Mouse (Mus musculus) lung, postnatal 0 days (tissue): Measurements from ENCODE around the gene Abl1. TPM values are rescaled to one million over a fixed set of nuclear protein-coding genes. Genes with fewer than 3 reads are reported as not detected.
A peak's percentile ranks its signal among the peaks of the same experiment; 100 is the strongest.

Source experiments
- ATAC-seq: fragments of 200-750 bp; cut with Nextera tagmentation; 2 replicates; pipeline ENCODE4 v1.8.0; 2017; ENCODE audit warnings: moderate library complexity
- DNase-seq: peaks from one replicate; pipeline ENCODE4 v3.0.0-alpha.2; 2016; ENCODE audit warnings: low spot score
- H3K27ac ChIP-seq: fragments of 300-500 bp; sonication (generic); 2 replicates; pipeline ENCODE4 v1.5.1; 2014; ENCODE audit warnings: antibody characterized with exemption, mild to moderate bottlenecking, low read length, mixed read lengths
- H3K27me3 ChIP-seq: fragments of 300-500 bp; sonication (generic); replicated peaks from 2 replicates; pipeline ENCODE4 v1.6.1; 2014; ENCODE audit warnings: low read length, mixed read lengths; ENCODE audit not compliant: insufficient read depth
- H3K36me3 ChIP-seq: fragments of 300-500 bp; sonication (generic); 2 replicates; pipeline ENCODE4 v1.6.1; 2014; ENCODE audit warnings: low read length, mixed read lengths; ENCODE audit not compliant: insufficient read depth
- H3K4me1 ChIP-seq: fragments of 300-500 bp; sonication (generic); 2 replicates; pipeline ENCODE4 v1.6.1; 2014; ENCODE audit warnings: antibody characterized with exemption, low read depth, low read length, mixed read lengths; ENCODE audit not compliant: insufficient read depth
- H3K4me2 ChIP-seq: fragments of 300-500 bp; sonication (generic); replicated peaks from 2 replicates; pipeline ENCODE4 v1.6.1; 2014; ENCODE audit warnings: low read depth, mild to moderate bottlenecking, low read length, moderate library complexity, mixed read lengths
- H3K4me3 ChIP-seq: fragments of 300-500 bp; sonication (generic); 2 replicates; pipeline ENCODE4 v1.5.1; 2014; ENCODE audit warnings: low read depth, low read length
- H3K9ac ChIP-seq: fragments of 300-500 bp; sonication (generic); replicated peaks from 2 replicates; pipeline ENCODE4 v1.6.1; 2014; ENCODE audit warnings: low read depth, mild to moderate bottlenecking
- H3K9me3 ChIP-seq: fragments of 300-500 bp; sonication (generic); 2 replicates; pipeline ENCODE4 v1.6.1; 2016; ENCODE audit warnings: low read length, mixed read lengths
- CTCF ChIP-seq: IDR thresholded peaks from 2 replicates; pipeline ENCODE4 v1.5.1; 2016; ENCODE audit warnings: antibody characterized with exemption, mild to moderate bottlenecking
- EP300 ChIP-seq: IDR thresholded peaks from 2 replicates; pipeline ENCODE4 v1.6.1; 2016; ENCODE audit warnings: antibody characterized with exemption, mild to moderate bottlenecking, control low read depth
- WGBS: fragments of 180-500 bp; shearing (Covaris S2); extraction: QIAGEN DNeasy Blood & Tissue Kit; methylation state at CpG from one replicate; pipeline ENCODE4 v1.1.7; 2014; 5-methylcytosine and 5-hydroxymethylcytosine counted together
- polyA plus RNA-seq: library from polyadenylated mRNA; unstranded; fragments of >200 nt; fragmentation: Nextera tagmentation; extraction: Ambion mirVana; gene quantifications from 2 replicates; pipeline ENCODE4 v1.2.1, GENCODE M21; 2015

Abl1 gene
- polyA plus RNA-seq, 1 experiment from 2014 or later: 16.3 TPM

DNA sequence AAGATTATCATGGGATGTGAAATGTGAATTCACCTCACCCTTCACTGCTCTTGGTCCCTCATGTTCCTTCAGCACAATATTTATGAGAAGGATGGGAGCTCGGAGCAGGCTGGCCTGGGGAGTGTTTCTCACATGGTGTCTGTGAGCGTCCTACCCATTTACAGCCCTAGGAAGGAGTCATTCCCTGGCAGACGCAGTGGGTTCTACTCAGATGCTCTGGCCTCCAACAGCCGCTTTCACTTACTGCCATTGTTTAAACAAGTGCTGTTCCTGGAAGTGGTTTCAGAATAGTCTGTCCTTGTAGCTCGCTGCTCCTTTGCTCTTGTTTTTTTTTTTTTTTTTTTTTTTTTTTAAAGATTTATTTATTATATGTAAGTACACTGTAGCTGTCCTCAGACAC, 45.4 kb downstream of the Abl1 start:
- no peaks in the 10 kb centered on the region for H3K9me3 ChIP-seq
- H3K4me1 ChIP-seq: no peaks in the 10 kb centered on the region; the same call in 1 of the 2 replicates
- WGBS: 36% methylated on average over 5 of the region's 5 CpGs
- H3K9ac ChIP-seq: no peak overlapping the region
- DNase-seq (peak; percentile 61), ATAC-seq (peak; percentile 53; the same call in 1 of the 2 replicates)
- H3K4me3 ChIP-seq: no peak overlapping the region
- H3K36me3 ChIP-seq: no peaks in the 10 kb centered on the region
- H3K27me3 ChIP-seq: no peaks in the 10 kb centered on the region
- no peak overlapping the region for H3K4me2 ChIP-seq
- TF ChIP-seq CTCF (no peak), EP300 (no peak)
- no peak overlapping the region for H3K27ac ChIP-seq

DNA sequence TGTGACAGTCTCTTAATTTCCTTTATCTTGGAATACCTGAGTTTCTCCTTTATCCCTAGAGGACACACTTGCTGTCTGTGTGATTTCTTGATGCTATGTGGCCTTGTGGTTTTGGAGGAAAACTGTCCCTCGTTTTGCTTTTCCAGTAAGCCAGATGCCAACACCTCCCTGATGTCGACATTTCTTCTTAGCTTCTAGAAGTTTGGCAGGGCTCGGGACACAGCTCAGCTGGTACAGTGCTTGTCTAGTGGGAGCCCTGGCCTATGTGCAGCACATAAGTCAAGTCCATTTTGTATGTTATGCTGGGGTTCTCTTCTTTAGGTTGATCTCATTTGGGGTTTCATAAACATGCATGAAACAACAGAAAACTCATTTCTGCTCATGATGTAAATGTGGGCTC, 50.9 kb downstream of the Abl1 start:
- Histone ChIP-seq H3K27ac (no peak overlapping the region), H3K4me2 (no peak overlapping the region), H3K4me1 (no peaks in the 10 kb centered on the region), H3K9ac (no peak overlapping the region), H3K36me3 (no peaks in the 10 kb centered on the region), H3K27me3 (no peaks in the 10 kb centered on the region), H3K9me3 (no peaks in the 10 kb centered on the region), H3K4me3 (no peak overlapping the region)
- TF ChIP-seq EP300: no peak
- TF ChIP-seq CTCF: 0 out of 2 replicates have a peak, but pooled peaks have one; percentile 0
- peak; percentile 75 for DNase-seq
- WGBS: 52% methylated on average over 3 of the region's 3 CpGs
- ATAC-seq: peak; percentile 61

DNA sequence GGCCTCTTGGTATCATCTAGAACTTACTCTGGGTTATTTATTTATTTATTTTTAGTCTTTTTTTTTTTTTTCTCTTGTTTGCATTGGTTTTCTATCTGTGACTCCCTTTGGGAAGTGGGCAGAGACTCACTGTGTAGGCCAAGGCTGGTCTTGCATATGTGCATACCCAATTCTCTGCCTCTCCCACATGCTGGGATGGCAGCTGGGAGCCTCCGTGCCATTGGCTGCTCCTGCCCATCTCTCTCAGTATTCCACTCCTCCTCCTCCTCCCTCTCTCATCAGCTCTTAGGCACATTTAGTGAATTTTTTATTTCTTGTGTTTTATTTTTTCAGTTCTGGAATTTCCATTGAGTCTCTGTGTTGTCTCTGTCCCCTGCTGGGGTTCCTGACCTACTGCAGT, 53.6 kb downstream of the Abl1 start:
- ATAC-seq (no peak), DNase-seq (no peak)
- Histone ChIP-seq H3K4me3 (no peak overlapping the region), H3K27me3 (no peaks in the 10 kb centered on the region), H3K4me1 (no peaks in the 10 kb centered on the region), H3K4me2 (no peak overlapping the region), H3K9ac (no peak overlapping the region), H3K27ac (no peak overlapping the region), H3K9me3 (no peaks in the 10 kb centered on the region), H3K36me3 (no peaks in the 10 kb centered on the region)
- 93% methylated on average over 1 of the region's 1 CpGs for WGBS
- TF ChIP-seq CTCF (no peak), EP300 (no peak)

DNA sequence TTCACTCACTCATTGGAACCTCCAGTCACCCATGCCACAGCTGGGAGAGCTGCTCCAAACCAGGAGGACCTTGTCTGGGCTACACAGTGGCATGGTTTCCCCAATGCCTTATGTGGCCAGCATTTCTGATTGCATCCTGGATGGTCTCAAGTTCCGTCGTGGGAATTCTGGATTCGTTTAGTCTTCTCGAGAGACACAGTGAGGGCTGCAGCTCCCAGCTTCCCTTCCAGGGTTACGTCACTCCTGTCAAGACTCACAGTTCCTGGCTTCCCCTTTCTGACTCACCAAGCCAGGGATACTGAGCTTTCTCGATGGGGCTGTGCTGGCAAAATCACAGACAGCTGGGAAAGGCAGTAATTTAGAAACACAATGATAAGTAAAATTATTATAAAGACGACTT, 54.0 kb downstream of the Abl1 start:
- H3K4me3 ChIP-seq: no peak overlapping the region
- no peak overlapping the region for H3K27ac ChIP-seq
- H3K27me3 ChIP-seq: no peaks in the 10 kb centered on the region
- H3K9me3 ChIP-seq: no peaks in the 10 kb centered on the region
- TF ChIP-seq CTCF (no peak), EP300 (no peak)
- ATAC-seq (peak; percentile 74), DNase-seq (peak; percentile 80)
- no peaks in the 10 kb centered on the region for H3K4me1 ChIP-seq
- H3K36me3 ChIP-seq: no peaks in the 10 kb centered on the region
- H3K4me2 ChIP-seq: no peak overlapping the region
- WGBS: 27% methylated on average over 7 of the region's 7 CpGs
- no peak overlapping the region for H3K9ac ChIP-seq

DNA sequence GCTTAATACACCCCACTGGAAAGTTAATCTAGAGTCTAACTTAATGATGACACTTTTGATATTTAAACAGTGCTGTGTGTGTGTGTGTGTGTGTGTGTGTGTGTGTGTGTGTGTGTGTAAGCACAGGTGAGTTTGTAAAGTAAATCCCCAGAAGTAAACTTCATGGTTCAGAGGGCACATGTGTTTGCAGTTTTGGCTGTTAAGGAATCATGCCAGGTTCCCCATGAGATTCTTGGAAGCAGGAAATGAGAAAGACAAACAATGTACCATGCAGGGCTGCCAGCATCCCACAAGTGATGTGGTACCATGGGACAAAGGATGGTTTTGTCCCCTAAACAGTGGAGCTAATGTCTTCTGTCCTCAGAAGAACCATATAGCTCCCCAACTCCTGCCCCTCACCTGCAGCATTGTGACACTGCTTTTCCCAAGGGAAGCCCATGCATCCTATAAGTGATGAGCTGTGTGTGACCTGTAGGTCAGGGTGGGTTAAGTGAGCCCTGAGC, 57.6 kb downstream of the Abl1 start:
- Histone ChIP-seq H3K36me3 (no peaks in the 10 kb centered on the region), H3K4me1 (peaks cover 4% of the 10 kb centered on the region; the same call in 1 of the 2 replicates), H3K4me2 (no peak overlapping the region), H3K9me3 (no peaks in the 10 kb centered on the region), H3K9ac (no peak overlapping the region), H3K4me3 (no peak overlapping the region), H3K27me3 (no peaks in the 10 kb centered on the region), H3K27ac (no peak overlapping the region)
- ATAC-seq: no peak
- TF ChIP-seq EP300 (no peak), CTCF (no peak)
- no peak for DNase-seq

DNA sequence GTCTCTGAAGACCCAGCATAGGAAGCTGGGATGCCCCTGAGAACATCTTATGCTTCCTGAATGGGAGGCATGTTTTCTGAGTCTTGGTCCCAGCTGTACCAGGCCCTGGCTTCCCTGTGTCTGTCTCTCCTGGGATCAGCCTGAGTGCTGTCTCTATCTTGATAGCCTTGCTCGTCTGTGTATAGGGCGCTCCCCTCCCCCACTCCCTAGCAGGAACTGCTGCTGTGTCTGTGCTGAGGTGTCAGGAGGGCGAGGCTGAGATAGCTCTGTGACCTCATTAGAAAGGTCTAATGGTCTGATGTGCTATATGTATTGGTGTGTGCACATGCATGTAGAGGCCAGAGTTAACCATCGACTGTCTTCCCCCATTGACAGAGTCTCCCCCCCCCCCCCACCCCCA, 58.7 kb downstream of the Abl1 start:
- Histone ChIP-seq H3K9ac (no peak overlapping the region), H3K4me2 (no peak overlapping the region), H3K9me3 (no peaks in the 10 kb centered on the region), H3K27ac (no peak overlapping the region), H3K36me3 (no peaks in the 10 kb centered on the region), H3K4me1 (peaks cover 4% of the 10 kb centered on the region; the same call in 1 of the 2 replicates), H3K4me3 (no peak overlapping the region), H3K27me3 (no peaks in the 10 kb centered on the region)
- DNase-seq: no peak
- TF ChIP-seq EP300 (no peak), CTCF (no peak)
- WGBS: 56% methylated on average over 4 of the region's 4 CpGs
- no peak for ATAC-seq
